Mouse (Mus musculus) stomach, postnatal 0 days (tissue): ENCODE data around the gene Degs2.

Experiments
- CTCF ChIP-seq: IDR thresholded peaks from 2 replicates; pipeline ENCODE4 v1.5.1; 2016; ENCODE audit warnings: antibody characterized with exemption, low read depth, mild to moderate bottlenecking, moderate library complexity
- EP300 ChIP-seq: optimal IDR thresholded peaks from 2 replicates; pipeline ENCODE3; 2016; ENCODE audit warnings: antibody characterized with exemption

- no peak for TF ChIP-seq CTCF
- TF ChIP-seq EP300, result no peak
Observed at GRCm38 (mm10) chr12:108698697-108699471, 3.2 kb downstream of the Degs2 start.
